ENCODE assay signal across 30 mouse cellular contexts in genomic region chr5:122584093-122584492, GRCm38 (mm10). TPM values are rescaled to one million over a fixed set of nuclear protein-coding genes. Genes with fewer than 3 reads are reported as not detected.
DNase-seq lines count a peak whose midpoint lies in the region; ATAC-seq and TF ChIP-seq lines count a peak whose summit lies in the region.
"Had no signal": no experiment of that assay in that cellular context is flagged by ENCODE, and none has a peak within 500 bp of the region (broad histone marks: within the 10 kb centered on the region; RNA-seq: fewer than 3 reads in every experiment).

No protein-coding gene starts in this region.

- peaks cover 5% of the 10 kb centered on the region; the same call in 1 of the 2 replicates for H3K4me1 ChIP-seq in kidney, embryonic 14.5 days (ENCODE audit: control insufficient read depth, insufficient read depth, low read length)
- 0 out of 2 replicates have a peak, but pooled peaks cover 3% of the 10 kb centered on the region for H3K4me1 ChIP-seq in heart, embryonic 12.5 days (replicated peaks)
- H3K4me1 ChIP-seq: embryonic facial prominence, embryonic 10.5 days; embryonic facial prominence, embryonic 15.5 days; forebrain, embryonic 12.5 days; liver, embryonic 13.5 days; neural tube, embryonic 12.5 days had no signal

- no peak for ATAC-seq in kidney, embryonic 14.5 days (ENCODE audit: low FRiP score, low TSS enrichment)
- ATAC-seq in Patski = peak; percentile 51
- ATAC-seq in heart, embryonic 12.5 days (ENCODE audit: insufficient number of reproducible peaks, low FRiP score) = no peak
- ATAC-seq: forebrain, postnatal 0 days; midbrain, embryonic 16.5 days had no signal

- no peak overlapping the region for H3K4me3 ChIP-seq in kidney, embryonic 14.5 days (ENCODE audit: low read length)
- no peak overlapping the region for H3K4me3 ChIP-seq in heart, embryonic 12.5 days
- H3K4me3 ChIP-seq: embryonic facial prominence, embryonic 10.5 days; embryonic facial prominence, embryonic 15.5 days; forebrain, embryonic 12.5 days; heart, embryonic 10.5 days; hindbrain, embryonic 13.5 days; liver, embryonic 13.5 days; myocyte; neural tube, embryonic 12.5 days had no signal

- no peak for TF ChIP-seq CTCF in Patski (IDR thresholded peaks at IDR 0.05)

- H3K27ac ChIP-seq in kidney, embryonic 14.5 days (ENCODE audit: low read depth, low read length) = no peak overlapping the region
- H3K27ac ChIP-seq in heart, embryonic 12.5 days (ENCODE audit: poor library complexity, severe bottlenecking) = no peak overlapping the region
- H3K27ac ChIP-seq: embryonic facial prominence, embryonic 10.5 days; embryonic facial prominence, embryonic 15.5 days; forebrain, embryonic 12.5 days; heart, embryonic 10.5 days; hindbrain, embryonic 13.5 days; liver, embryonic 13.5 days; neural tube, embryonic 12.5 days had no signal

- intact Hi-C loops in gastrocnemius, postnatal 36 days (cut with DNase I) = no loop called here

- POLR2A ChIA-PET in Patski (lab: Charles Lee) = interaction anchor here (3.6 kb wide), 1 partner anchor 10 kb away, joined by 14 read pairs; no protein-coding TSS in a partner anchor

- no peaks in the 10 kb centered on the region for H3K27me3 ChIP-seq in kidney, embryonic 14.5 days (ENCODE audit: control insufficient read depth, insufficient read depth, low read length)
- H3K27me3 ChIP-seq in Patski = no peaks in the 10 kb centered on the region
- H3K27me3 ChIP-seq in heart, embryonic 12.5 days (replicated peaks) = no peaks in the 10 kb centered on the region
- H3K27me3 ChIP-seq: embryonic facial prominence, embryonic 15.5 days; forebrain, embryonic 12.5 days; hindbrain, embryonic 13.5 days; liver, embryonic 13.5 days; neural tube, embryonic 12.5 days had no signal

- in situ Hi-C loops in Patski (cut with MboI; ENCODE audit: low pct_unique_long_range_greater_than_20kb) = no loop called here

- H3K9ac ChIP-seq in kidney, embryonic 14.5 days (ENCODE audit: low read depth, low read length) = no peak overlapping the region
- no peak overlapping the region for H3K9ac ChIP-seq in heart, embryonic 12.5 days
- H3K9ac ChIP-seq: embryonic facial prominence, embryonic 15.5 days; forebrain, embryonic 12.5 days; forebrain, postnatal 0 days; hindbrain, embryonic 13.5 days; liver, embryonic 13.5 days; lung, embryonic 14.5 days; neural tube, embryonic 12.5 days had no signal

- no peak overlapping the region for H3K4me2 ChIP-seq in kidney, embryonic 14.5 days (replicated peaks; ENCODE audit: low read depth, low read length)
- no peak overlapping the region for H3K4me2 ChIP-seq in heart, embryonic 12.5 days
- H3K4me2 ChIP-seq: embryonic facial prominence, embryonic 15.5 days; forebrain, embryonic 12.5 days; hindbrain, embryonic 13.5 days; liver, embryonic 13.5 days; lung, embryonic 14.5 days; midbrain, embryonic 11.5 days; neural tube, embryonic 12.5 days had no signal

- H3K36me3 ChIP-seq in kidney, embryonic 14.5 days (ENCODE audit: control insufficient read depth, insufficient read depth, low read length) = peaks cover 18% of the 10 kb centered on the region; the same call in 1 of the 2 replicates
- H3K36me3 ChIP-seq in heart, embryonic 12.5 days = peaks cover 36% of the 10 kb centered on the region
- H3K36me3 ChIP-seq: liver, embryonic 13.5 days had no signal

- peaks cover 5% of the 10 kb centered on the region for H3K9me3 ChIP-seq in kidney, embryonic 14.5 days (ENCODE audit: control insufficient read depth, low read length)
- peaks cover 18% of the 10 kb centered on the region; the same call in 1 of the 2 replicates for H3K9me3 ChIP-seq in heart, embryonic 12.5 days (replicated peaks)
- H3K9me3 ChIP-seq: embryonic facial prominence, embryonic 15.5 days; forebrain, embryonic 12.5 days; G1E; heart, embryonic 10.5 days; hindbrain, embryonic 13.5 days; liver, embryonic 13.5 days had no signal

- DNase-seq in kidney, adult 18-20 months = peak; percentile 23
- no peak for DNase-seq in Patski (ENCODE audit: low read depth, low spot score)
- peak; percentile 14 to 48 for DNase-seq in kidney, adult 8-10 months
- peak; percentile 40 for DNase-seq in kidney, postnatal 14 days
- no peak for DNase-seq in frontal cortex, postnatal 10 days (ENCODE audit: low spot score in 2 of 2)
- no peak for DNase-seq in gastrocnemius, postnatal 36 days
- DNase-seq: adrenal gland, postnatal 10 days; cerebellum, adult 8-10 months; cerebellum, postnatal 25 days; forebrain, postnatal 0 days; gastrocnemius, postnatal 10 days; heart, postnatal 4 days; left cerebral cortex, postnatal 4 days; liver, embryonic 13.5 days; lung, embryonic 14.5 days; lung, postnatal 14 days; right cerebral cortex, postnatal 4 days; thymus, postnatal 14 days had no signal

- whole genome bisulfite sequencing in kidney, embryonic 14.5 days = 60% methylated on average over 5 of the region's 5 CpGs
- 87% methylated on average over 5 of the region's 5 CpGs for WGBS in heart, embryonic 12.5 days

- CTCF ChIA-PET in Patski (lab: Charles Lee) = interaction anchor here (0.7 to 4.8 kb wide), 4 partner anchors 9 to 76 kb away, joined by 3 to 25 read pairs (median 4); no protein-coding TSS in a partner anchor

RNA-seq across cellular contexts. Expression of gene Ift81, which starts 30.2 kb away (rescaled TPM):
- 34.1 and 46.0 TPM in 2 replicates for polyA plus RNA-seq in kidney, embryonic 14.5 days (2014; fragmentation: Nextera tagmentation; extraction: Ambion mirVana)
- 48.3 TPM for polyA plus RNA-seq in Patski (2021)
- polyA plus RNA-seq in heart, embryonic 12.5 days (2016; fragmentation: Nextera tagmentation; extraction: Ambion mirVana) = 25.2 and 30.0 TPM in 2 replicates
- total RNA-seq in gastrocnemius, postnatal 36 days (2021) = 1 to 10 TPM; 2.5 to 5.3 TPM

RNA-seq across cellular contexts. Expression of gene P2rx7, which starts 59.6 kb away (rescaled TPM):
- 0.56 and 1.1 TPM in 2 replicates for polyA plus RNA-seq in kidney, embryonic 14.5 days (2014; fragmentation: Nextera tagmentation; extraction: Ambion mirVana)
- 0.04 TPM for polyA plus RNA-seq in Patski (2021)
- 0.76 and 0.91 TPM in 2 replicates for polyA plus RNA-seq in heart, embryonic 12.5 days (2016; fragmentation: Nextera tagmentation; extraction: Ambion mirVana)
- 1 to 10 TPM; 1.3 to 1.9 TPM for total RNA-seq in gastrocnemius, postnatal 36 days (2021)

Comparison
In these comparisons a context has a peak if more than half of its experiments do, and no peak if none do; other contexts are left out.
1. DNase-seq: peak in kidney, adult 18-20 months (single experiment), kidney, adult 8-10 months (2 of 2) and kidney, postnatal 14 days (single experiment); none in Patski (single experiment), frontal cortex, postnatal 10 days (0 of 2) and gastrocnemius, postnatal 36 days (0 of 2).